Mouse (Mus musculus) hindbrain, embryonic 13.5 days (tissue): Measurements from ENCODE around the gene Oosp1. TPM values are rescaled to one million over a fixed set of nuclear protein-coding genes. Genes with fewer than 3 reads are reported as not detected.

Experiments used
- ATAC-seq: fragments of 200-750 bp; cut with Nextera tagmentation; 2 replicates; pipeline ENCODE4 v1.8.0; 2017; ENCODE audit warnings: moderate TSS enrichment; ENCODE audit not compliant: low FRiP score
- H3K27ac ChIP-seq: fragments of 300-500 bp; sonication (generic); 2 replicates; pipeline ENCODE4 v1.5.1; 2015; ENCODE audit warnings: inconsistent platforms, mild to moderate bottlenecking, moderate library complexity
- H3K27me3 ChIP-seq: fragments of 300-500 bp; sonication (generic); 2 replicates; pipeline ENCODE4 v1.6.1; 2015; ENCODE audit warnings: mild to moderate bottlenecking, inconsistent platforms
- H3K36me3 ChIP-seq: fragments of 300-500 bp; sonication (generic); 2 replicates; pipeline ENCODE4 v1.6.1; 2015; ENCODE audit warnings: mild to moderate bottlenecking, inconsistent platforms
- H3K4me1 ChIP-seq: fragments of 300-500 bp; sonication (generic); replicated peaks from 2 replicates; pipeline ENCODE4 v1.6.1; 2015; ENCODE audit warnings: inconsistent platforms
- H3K4me2 ChIP-seq: fragments of 300-500 bp; sonication (generic); 2 replicates; pipeline ENCODE4 v1.6.1; 2015; ENCODE audit warnings: inconsistent platforms, mild to moderate bottlenecking, moderate library complexity
- H3K4me3 ChIP-seq: fragments of 300-500 bp; sonication (generic); 2 replicates; pipeline ENCODE4 v1.5.1; 2015; ENCODE audit warnings: mild to moderate bottlenecking, inconsistent platforms
- H3K9ac ChIP-seq: fragments of 300-500 bp; sonication (generic); 2 replicates; pipeline ENCODE4 v1.6.1; 2015; ENCODE audit warnings: mild to moderate bottlenecking, inconsistent platforms
- H3K9me3 ChIP-seq: fragments of 300-500 bp; sonication (generic); 2 replicates; pipeline ENCODE4 v1.6.1; 2016; ENCODE audit warnings: inconsistent platforms
- WGBS: fragments of 180-500 bp; shearing (Covaris S2); methylation state at CpG from one replicate; pipeline ENCODE4 v1.1.7; 2015; 5-methylcytosine and 5-hydroxymethylcytosine counted together
- polyA plus RNA-seq: library from polyadenylated mRNA; unstranded; fragments of >200 nt; fragmentation: Nextera tagmentation; extraction: Ambion mirVana; gene quantifications from 2 replicates; pipeline ENCODE4 v1.2.1, GENCODE M21; 2015

Gene Oosp1
- polyA plus RNA-seq = not detected in 2 replicates

- Histone ChIP-seq H3K9ac (no peak within 1 kb of the TSS), H3K36me3 (no peaks in the 10 kb centered on the region), H3K4me3 (no peak within 1 kb of the TSS), H3K27ac (no peak within 1 kb of the TSS), H3K9me3 (no peaks in the 10 kb centered on the region), H3K4me1 (no peaks in the 10 kb centered on the region), H3K4me2 (no peak within 1 kb of the TSS), H3K27me3 (no peaks in the 10 kb centered on the region)
- ATAC-seq = no peak
- 78% methylated on average over 5 of the region's 5 CpGs for WGBS
These were observed at the start of gene Oosp1 for GRCm38 (mm10) chr19:11690839-11691238. Oosp1 (minus strand) TSS chr19:11691150.

GRCm38 (mm10) chr19:11736455-11736854 is 45.5 kb upstream of the Oosp1 start:
- Histone ChIP-seq H3K4me1 (no peaks in the 10 kb centered on the region), H3K27me3 (no peaks in the 10 kb centered on the region), H3K9me3 (no peaks in the 10 kb centered on the region), H3K27ac (no peak overlapping the region), H3K4me3 (no peak overlapping the region), H3K9ac (no peak overlapping the region), H3K36me3 (no peaks in the 10 kb centered on the region), H3K4me2 (no peak overlapping the region)
- ATAC-seq = no peak
- WGBS = 49% methylated on average over 1 of the region's 1 CpGs

GRCm38 (mm10) chr19:11730278-11730677 is 39.3 kb upstream of the Oosp1 start:
- H3K27me3 ChIP-seq = no peaks in the 10 kb centered on the region
- no peaks in the 10 kb centered on the region for H3K4me1 ChIP-seq
- H3K27ac ChIP-seq = no peak overlapping the region
- no peaks in the 10 kb centered on the region for H3K36me3 ChIP-seq
- H3K4me3 ChIP-seq = no peak overlapping the region
- H3K9ac ChIP-seq = no peak overlapping the region
- no peaks in the 10 kb centered on the region for H3K9me3 ChIP-seq
- no peak overlapping the region for H3K4me2 ChIP-seq
- ATAC-seq = no peak
- 81% methylated on average over 1 of the region's 1 CpGs for whole genome bisulfite sequencing

- no peaks in the 10 kb centered on the region for H3K4me1 ChIP-seq
- no peak overlapping the region for H3K9ac ChIP-seq
- no peaks in the 10 kb centered on the region for H3K36me3 ChIP-seq
- H3K27ac ChIP-seq = no peak overlapping the region
- WGBS = 93% methylated on average over 5 of the region's 5 CpGs
- ATAC-seq = no peak
- H3K27me3 ChIP-seq = no peaks in the 10 kb centered on the region
- H3K4me3 ChIP-seq = no peak overlapping the region
- H3K9me3 ChIP-seq = no peaks in the 10 kb centered on the region
- no peak overlapping the region for H3K4me2 ChIP-seq
These were observed 36.4 kb upstream of the Oosp1 start for GRCm38 (mm10) chr19:11727304-11727703.

- no peak for ATAC-seq
- no peaks in the 10 kb centered on the region for H3K36me3 ChIP-seq
These were observed 35.0 kb upstream of the Oosp1 start for GRCm38 (mm10) chr19:11725915-11726314.

GRCm38 (mm10) chr19:11724275-11724674 is 33.3 kb upstream of the Oosp1 start:
- no peak for ATAC-seq
- H3K36me3 ChIP-seq = no peaks in the 10 kb centered on the region
- no peak overlapping the region for H3K4me3 ChIP-seq
- 83% methylated on average over 6 of the region's 6 CpGs for WGBS
- no peak overlapping the region for H3K9ac ChIP-seq
- H3K4me1 ChIP-seq = no peaks in the 10 kb centered on the region
- H3K27me3 ChIP-seq = no peaks in the 10 kb centered on the region
- H3K4me2 ChIP-seq = no peak overlapping the region
- H3K27ac ChIP-seq = no peak overlapping the region
- no peaks in the 10 kb centered on the region for H3K9me3 ChIP-seq

More at GRCm38 (mm10) chr19:11725915-11726314, 35.0 kb upstream of the Oosp1 start:
- H3K27me3 ChIP-seq = no peaks in the 10 kb centered on the region
- H3K27ac ChIP-seq = no peak overlapping the region
- no peak overlapping the region for H3K4me2 ChIP-seq
- H3K4me3 ChIP-seq = no peak overlapping the region
- H3K9me3 ChIP-seq = no peaks in the 10 kb centered on the region
- H3K4me1 ChIP-seq = no peaks in the 10 kb centered on the region
- 85% methylated on average over 2 of the region's 2 CpGs for WGBS
- no peak overlapping the region for H3K9ac ChIP-seq

- H3K4me2 ChIP-seq = no peak overlapping the region
- H3K9me3 ChIP-seq = no peaks in the 10 kb centered on the region
- no peak overlapping the region for H3K27ac ChIP-seq
- no peak overlapping the region for H3K4me3 ChIP-seq
- no peaks in the 10 kb centered on the region for H3K36me3 ChIP-seq
- 93% methylated on average over 2 of the region's 2 CpGs for WGBS
- H3K27me3 ChIP-seq = no peaks in the 10 kb centered on the region
- H3K4me1 ChIP-seq = no peaks in the 10 kb centered on the region
- ATAC-seq = no peak
- no peak overlapping the region for H3K9ac ChIP-seq
These were observed 32.9 kb upstream of the Oosp1 start for GRCm38 (mm10) chr19:11723870-11724269.

GRCm38 (mm10) chr19:11720071-11720470 is 29.1 kb upstream of the Oosp1 start:
- H3K27me3 ChIP-seq = no peaks in the 10 kb centered on the region
- H3K4me2 ChIP-seq = no peak overlapping the region
- no peak for ATAC-seq
- no peaks in the 10 kb centered on the region for H3K36me3 ChIP-seq
- no peak overlapping the region for H3K4me3 ChIP-seq
- H3K4me1 ChIP-seq = no peaks in the 10 kb centered on the region
- no peak overlapping the region for H3K27ac ChIP-seq
- WGBS = 95% methylated on average over 3 of the region's 3 CpGs
- H3K9me3 ChIP-seq = no peaks in the 10 kb centered on the region
- H3K9ac ChIP-seq = no peak overlapping the region

- no peak overlapping the region for H3K27ac ChIP-seq
- whole genome bisulfite sequencing = 83% methylated on average over 4 of the region's 4 CpGs
- no peak overlapping the region for H3K9ac ChIP-seq
- no peaks in the 10 kb centered on the region for H3K36me3 ChIP-seq
- H3K4me2 ChIP-seq = no peak overlapping the region
- H3K4me1 ChIP-seq = no peaks in the 10 kb centered on the region
- H3K27me3 ChIP-seq = no peaks in the 10 kb centered on the region
- ATAC-seq = no peak
- H3K9me3 ChIP-seq = no peaks in the 10 kb centered on the region
- no peak overlapping the region for H3K4me3 ChIP-seq
These were observed 21.5 kb upstream of the Oosp1 start for GRCm38 (mm10) chr19:11712451-11712850.

- Histone ChIP-seq H3K36me3 (no peaks in the 10 kb centered on the region), H3K27me3 (no peaks in the 10 kb centered on the region), H3K4me2 (no peak overlapping the region), H3K9me3 (no peaks in the 10 kb centered on the region), H3K27ac (no peak overlapping the region), H3K4me3 (no peak overlapping the region), H3K4me1 (no peaks in the 10 kb centered on the region), H3K9ac (no peak overlapping the region)
- ATAC-seq = no peak
- WGBS = 96% methylated on average over 6 of the region's 6 CpGs
These were observed 7.4 kb upstream of the Oosp1 start for GRCm38 (mm10) chr19:11698342-11698741.

- Histone ChIP-seq H3K4me2 (no peak within 1 kb of the TSS), H3K9me3 (no peaks in the 10 kb centered on the region), H3K4me1 (no peaks in the 10 kb centered on the region), H3K36me3 (no peaks in the 10 kb centered on the region), H3K27me3 (no peaks in the 10 kb centered on the region), H3K9ac (no peak within 1 kb of the TSS), H3K4me3 (no peak within 1 kb of the TSS), H3K27ac (no peak within 1 kb of the TSS)
- WGBS = 87% methylated on average over 2 of the region's 2 CpGs
- no peak for ATAC-seq
These were observed 5.8 kb upstream of the Oosp1 start, which contains the start of gene Oosp3 for GRCm38 (mm10) chr19:11696755-11697154. Oosp3 (plus strand) TSS chr19:11697055.

- Histone ChIP-seq H3K4me2 (no peak overlapping the region), H3K4me3 (no peak overlapping the region), H3K27ac (no peak overlapping the region), H3K9me3 (no peaks in the 10 kb centered on the region), H3K9ac (no peak overlapping the region), H3K27me3 (no peaks in the 10 kb centered on the region), H3K4me1 (no peaks in the 10 kb centered on the region), H3K36me3 (no peaks in the 10 kb centered on the region)
- 72% methylated on average over 1 of the region's 1 CpGs for WGBS
- no peak for ATAC-seq
These were observed 504 bp upstream of the Oosp1 start for GRCm38 (mm10) chr19:11691454-11691853.

- no peaks in the 10 kb centered on the region for H3K27me3 ChIP-seq
These were observed 29.4 kb downstream of the Oosp1 start for GRCm38 (mm10) chr19:11661562-11661961.

More at GRCm38 (mm10) chr19:11661562-11661961, 29.4 kb downstream of the Oosp1 start:
- no peaks in the 10 kb centered on the region for H3K36me3 ChIP-seq
- no peaks in the 10 kb centered on the region for H3K9me3 ChIP-seq
- no peak overlapping the region for H3K4me3 ChIP-seq
- H3K9ac ChIP-seq = no peak overlapping the region
- H3K27ac ChIP-seq = no peak overlapping the region
- no peak for ATAC-seq
- no peaks in the 10 kb centered on the region for H3K4me1 ChIP-seq
- H3K4me2 ChIP-seq = no peak overlapping the region
